Mouse (Mus musculus) bone marrow, adult 2 months (tissue): ENCODE results near the gene Hist2h2aa2.
A peak's percentile ranks its signal among the peaks of the same experiment; 100 is the strongest.

Source experiments
- CTCF ChIP-seq: fragments of 200-500 bp; IDR thresholded peaks from 2 replicates; pipeline ENCODE4 v1.5.1; 2011; ENCODE audit warnings: low read length, control low read depth; ENCODE audit not compliant: control insufficient read depth, insufficient read depth
- POLR2A ChIP-seq: fragments of 200-500 bp; IDR thresholded peaks from 2 replicates; pipeline ENCODE4 v1.6.1; 2011; ENCODE audit warnings: low read depth, mild to moderate bottlenecking, control low read depth, low read length, borderline replicate concordance; ENCODE audit not compliant: control insufficient read depth

DNA sequence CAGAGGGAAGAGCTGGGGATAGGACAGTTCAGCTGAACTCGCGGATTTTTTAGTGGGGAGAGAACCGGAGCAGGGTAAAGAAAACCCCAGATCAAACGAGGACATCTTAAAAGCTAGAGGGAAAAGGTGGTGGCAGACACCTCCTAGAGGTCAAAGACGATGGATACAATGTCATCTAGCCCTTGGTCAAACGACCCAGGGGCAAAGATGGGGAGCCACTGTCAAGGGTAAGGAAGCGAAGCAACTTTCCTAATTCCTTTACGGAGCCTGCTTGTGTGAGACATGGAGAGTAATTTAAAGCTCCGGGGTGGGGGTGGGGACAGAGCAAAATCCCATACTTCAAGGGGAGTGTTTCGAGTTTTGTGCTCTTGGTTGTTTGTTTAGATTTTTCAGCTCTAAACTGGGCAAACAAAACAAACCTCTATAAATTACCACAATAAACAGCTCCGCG, 20.9 kb downstream of the Hist2h2aa2 start:
- TF ChIP-seq CTCF (peak; percentile 19; the same call in 1 of the 2 replicates), POLR2A (no peak)
